In the genomic region with DNA sequence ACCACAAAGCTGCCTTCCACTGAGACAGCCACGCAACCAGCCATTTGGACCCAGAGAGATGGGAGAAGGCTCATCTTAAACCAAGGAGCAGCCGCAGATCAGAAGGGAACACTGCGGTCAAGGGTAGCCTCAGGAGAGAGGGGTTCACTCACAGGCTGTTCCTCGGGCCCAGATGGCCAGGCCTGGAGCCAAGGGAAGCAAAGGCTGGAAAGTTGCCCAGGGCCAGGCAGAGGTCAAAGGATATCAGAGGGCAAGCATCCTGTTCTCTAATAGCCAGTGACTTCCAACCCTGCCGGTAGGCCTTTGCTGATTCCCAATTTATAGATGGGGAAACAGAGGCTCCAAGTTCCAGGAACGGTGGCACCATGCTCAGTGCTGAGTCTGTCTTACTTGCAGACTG, we compare ENCODE assay signal across 10 mouse cellular contexts. TPM values are rescaled to one million over a fixed set of nuclear protein-coding genes. Genes with fewer than 3 reads are reported as not detected.
DNase-seq lines count a peak whose midpoint lies in the region; ATAC-seq lines count a peak whose summit lies in the region.
"Had no signal": no experiment of that assay in that cellular context is flagged by ENCODE, and none has a peak within 500 bp of the region (broad histone marks: within the 10 kb centered on the region; RNA-seq: fewer than 3 reads in every experiment).

No protein-coding gene starts in this region.

- WGBS in forebrain, embryonic 10.5 days: 89% methylated on average over 6 of the region's 6 CpGs
- 84% methylated on average over 6 of the region's 6 CpGs for WGBS in forebrain, embryonic 16.5 days

- H3K9ac ChIP-seq in forebrain, embryonic 16.5 days (replicated peaks; ENCODE audit: low read depth, low read length): no peak overlapping the region
- H3K9ac ChIP-seq: midbrain, embryonic 12.5 days had no signal

- peaks cover 3% of the 10 kb centered on the region for H3K36me3 ChIP-seq in forebrain, embryonic 10.5 days (replicated peaks)
- H3K36me3 ChIP-seq in forebrain, embryonic 16.5 days (ENCODE audit: control insufficient read depth, insufficient read depth): peaks cover 2% of the 10 kb centered on the region; the same call in 1 of the 2 replicates

- peaks cover 12% of the 10 kb centered on the region for H3K27me3 ChIP-seq in forebrain, embryonic 10.5 days (ENCODE audit: poor library complexity, severe bottlenecking)
- H3K27me3 ChIP-seq in forebrain, embryonic 16.5 days (replicated peaks; ENCODE audit: control insufficient read depth, insufficient read depth, low read length): no peaks in the 10 kb centered on the region
- H3K27me3 ChIP-seq: midbrain, embryonic 12.5 days had no signal

- H3K9me3 ChIP-seq in forebrain, embryonic 10.5 days: no peaks in the 10 kb centered on the region
- H3K9me3 ChIP-seq in forebrain, embryonic 16.5 days (ENCODE audit: control insufficient read depth, low read length): no peaks in the 10 kb centered on the region
- H3K9me3 ChIP-seq: midbrain, embryonic 12.5 days had no signal

- no peak overlapping the region for H3K4me2 ChIP-seq in forebrain, embryonic 16.5 days (ENCODE audit: low read length)
- H3K4me2 ChIP-seq: midbrain, embryonic 12.5 days had no signal

- H3K4me1 ChIP-seq in forebrain, embryonic 10.5 days: peaks cover 46% of the 10 kb centered on the region
- H3K4me1 ChIP-seq in forebrain, embryonic 16.5 days (replicated peaks; ENCODE audit: control insufficient read depth, insufficient read depth, low read length): peaks cover 5% of the 10 kb centered on the region

- no peak overlapping the region for H3K4me3 ChIP-seq in forebrain, embryonic 10.5 days
- H3K4me3 ChIP-seq in forebrain, embryonic 16.5 days (replicated peaks; ENCODE audit: low read length): no peak overlapping the region
- H3K4me3 ChIP-seq: midbrain, embryonic 12.5 days had no signal

- no peak for ATAC-seq in forebrain, embryonic 16.5 days

- DNase-seq in forebrain, embryonic 10.5 days (ENCODE audit: extremely low spot score, low spot score): no peak
- DNase-seq in gastrocnemius, postnatal 10 days: peak; percentile 72
- DNase-seq in kidney, adult 18-20 months: peak; percentile 88
- peak; percentile 89 for DNase-seq in lung, postnatal 36 days
- DNase-seq in retina, embryonic 14.5 days (ENCODE audit: low spot score): no peak
- no peak for DNase-seq in retina, postnatal 1 day
- DNase-seq in frontal cortex, postnatal 10 days (ENCODE audit: low spot score in 2 of 2): no peak

- H3K27ac ChIP-seq in forebrain, embryonic 10.5 days: 0 out of 2 replicates have a peak overlapping the region, but pooled peaks have one; percentile 4
- H3K27ac ChIP-seq in forebrain, embryonic 16.5 days (ENCODE audit: low read length): no peak overlapping the region
- H3K27ac ChIP-seq: midbrain, embryonic 12.5 days had no signal

RNA-seq across cellular contexts. Expression of a gene that starts 9.0 kb away (rescaled TPM):
- polyA plus RNA-seq in forebrain, embryonic 10.5 days (2016; fragmentation: Nextera tagmentation; extraction: Ambion mirVana): 27.2 and 29.1 TPM in 2 replicates
- 56.2 and 62.0 TPM in 2 replicates for polyA plus RNA-seq in forebrain, embryonic 16.5 days (2015; fragmentation: Nextera tagmentation; extraction: Ambion mirVana)
- total RNA-seq in gastrocnemius, postnatal 10 days (2021): 10 to 100 TPM; 81.4 to 90.0 TPM

RNA-seq across cellular contexts. Expression of a gene that starts 26.0 kb away (rescaled TPM):
- polyA plus RNA-seq in forebrain, embryonic 10.5 days (2016; fragmentation: Nextera tagmentation; extraction: Ambion mirVana): 18.7 and 20.5 TPM in 2 replicates
- polyA plus RNA-seq in forebrain, embryonic 16.5 days (2015; fragmentation: Nextera tagmentation; extraction: Ambion mirVana): 13.8 and 13.9 TPM in 2 replicates
- total RNA-seq in gastrocnemius, postnatal 10 days (2021): 10 to 100 TPM; 15.4 to 22.8 TPM

RNA-seq across cellular contexts. Expression of a gene that starts 26.9 kb away (rescaled TPM):
- polyA plus RNA-seq in forebrain, embryonic 10.5 days (2016; fragmentation: Nextera tagmentation; extraction: Ambion mirVana): 37.5 and 37.6 TPM in 2 replicates
- polyA plus RNA-seq in forebrain, embryonic 16.5 days (2015; fragmentation: Nextera tagmentation; extraction: Ambion mirVana): 18.4 and 25.6 TPM in 2 replicates
- total RNA-seq in gastrocnemius, postnatal 10 days (2021): 10 to 100 TPM; 46.6 to 65.6 TPM
- total RNA-seq: common myeloid progenitor, adult 5-6 weeks had no signal

RNA-seq across cellular contexts. Expression of a gene that starts 32.7 kb away (rescaled TPM):
- polyA plus RNA-seq in forebrain, embryonic 10.5 days (2016; fragmentation: Nextera tagmentation; extraction: Ambion mirVana): 46.7 and 47.5 TPM in 2 replicates
- polyA plus RNA-seq in forebrain, embryonic 16.5 days (2015; fragmentation: Nextera tagmentation; extraction: Ambion mirVana): 72.3 and 164 TPM in 2 replicates
- total RNA-seq in gastrocnemius, postnatal 10 days (2021): 1 to 10 TPM in 1 of 2 experiments, under 1 TPM in 1; 0.73 to 1.3 TPM
- total RNA-seq: common myeloid progenitor, adult 5-6 weeks had no signal

RNA-seq across cellular contexts. Expression of a gene that starts 53.0 kb away (rescaled TPM):
- 122 and 125 TPM in 2 replicates for polyA plus RNA-seq in forebrain, embryonic 10.5 days (2016; fragmentation: Nextera tagmentation; extraction: Ambion mirVana)
- 104 and 120 TPM in 2 replicates for polyA plus RNA-seq in forebrain, embryonic 16.5 days (2015; fragmentation: Nextera tagmentation; extraction: Ambion mirVana)
- total RNA-seq in gastrocnemius, postnatal 10 days (2021): 10 to 100 TPM; 19.3 to 24.4 TPM

Comparison
In these comparisons a context has a peak if more than half of its experiments do, and no peak if none do; other contexts are left out.
1. DNase-seq: peak in gastrocnemius, postnatal 10 days (single experiment), kidney, adult 18-20 months (single experiment) and lung, postnatal 36 days (single experiment); none in forebrain, embryonic 10.5 days (single experiment), retina, embryonic 14.5 days (single experiment), retina, postnatal 1 day (single experiment) and frontal cortex, postnatal 10 days (0 of 2).